Comparison of ENCODE assay signal across 10 mouse cellular contexts in genomic region chr16:5672871-5673270, GRCm38 (mm10).
A peak's percentile ranks its signal among the peaks of the same experiment; 100 is the strongest.
DNase-seq lines count a peak whose midpoint lies in the region; ATAC-seq and TF ChIP-seq lines count a peak whose summit lies in the region.
"Had no signal": no experiment of that assay in that cellular context is flagged by ENCODE, and none has a peak within 500 bp of the region (broad histone marks: within the 10 kb centered on the region; RNA-seq: fewer than 3 reads in every experiment).

No protein-coding gene starts in this region.

- 53% methylated on average over 4 of the region's 4 CpGs for WGBS in lung, embryonic 14.5 days
- 55% methylated on average over 4 of the region's 4 CpGs for WGBS in lung, postnatal 0 days
- WGBS in liver, embryonic 11.5 days = 52% methylated on average over 4 of the region's 4 CpGs

- H3K27ac ChIP-seq in lung, embryonic 14.5 days (ENCODE audit: low read depth) = no peak overlapping the region
- no peak overlapping the region for H3K27ac ChIP-seq in lung, postnatal 0 days (ENCODE audit: low read length)
- H3K27ac ChIP-seq in liver, embryonic 11.5 days (ENCODE audit: low read depth, low read length) = no peak overlapping the region
- H3K27ac ChIP-seq: liver, embryonic 15.5 days; stomach, postnatal 0 days had no signal

- no peaks in the 10 kb centered on the region for H3K4me1 ChIP-seq in lung, embryonic 14.5 days (ENCODE audit: insufficient read depth)
- H3K4me1 ChIP-seq in lung, postnatal 0 days (ENCODE audit: insufficient read depth, low read depth, low read length) = no peaks in the 10 kb centered on the region
- H3K4me1 ChIP-seq in liver, embryonic 11.5 days (replicated peaks; ENCODE audit: control insufficient read depth, insufficient read depth, low read length) = no peaks in the 10 kb centered on the region
- H3K4me1 ChIP-seq: liver, embryonic 15.5 days had no signal

- H3K36me3 ChIP-seq in lung, embryonic 14.5 days (ENCODE audit: insufficient read depth) = no peaks in the 10 kb centered on the region
- H3K36me3 ChIP-seq in lung, postnatal 0 days (ENCODE audit: insufficient read depth, low read length) = no peaks in the 10 kb centered on the region
- no peaks in the 10 kb centered on the region for H3K36me3 ChIP-seq in liver, embryonic 11.5 days (ENCODE audit: control insufficient read depth, insufficient read depth, low read length)
- H3K36me3 ChIP-seq: liver, embryonic 15.5 days had no signal

- H3K27me3 ChIP-seq in lung, embryonic 14.5 days (ENCODE audit: insufficient read depth, low read length) = no peaks in the 10 kb centered on the region
- H3K27me3 ChIP-seq in lung, postnatal 0 days (replicated peaks; ENCODE audit: insufficient read depth, low read length) = no peaks in the 10 kb centered on the region
- H3K27me3 ChIP-seq in liver, embryonic 11.5 days (replicated peaks; ENCODE audit: control insufficient read depth, insufficient read depth, low read length) = no peaks in the 10 kb centered on the region
- H3K27me3 ChIP-seq: liver, embryonic 15.5 days had no signal

- no peak for ATAC-seq in lung, embryonic 14.5 days (ENCODE audit: insufficient read depth)
- no peak for ATAC-seq in lung, postnatal 0 days
- no peak for ATAC-seq in liver, embryonic 11.5 days (replicated peaks; ENCODE audit: low FRiP score)

- peak; percentile 22 for DNase-seq in gastrocnemius, adult 18-20 months (ENCODE audit: low spot score)
- no peak for DNase-seq in gastrocnemius, adult 8-10 months (ENCODE audit: low spot score in 2 of 2)
- peak; percentile 1 for DNase-seq in lung, embryonic 14.5 days
- DNase-seq in lung, postnatal 0 days (ENCODE audit: low spot score) = no peak
- peak; percentile 32 for DNase-seq in adrenal gland, postnatal 25 days
- DNase-seq in cerebellum, postnatal 36 days = peak; percentile 38 to 42
- no peak for DNase-seq in testis, postnatal 14 days (ENCODE audit: low spot score)
- no peak for DNase-seq in liver, embryonic 11.5 days (ENCODE audit: low spot score)

- H3K9me3 ChIP-seq in lung, embryonic 14.5 days (ENCODE audit: low read depth, low read length) = no peaks in the 10 kb centered on the region
- H3K9me3 ChIP-seq in lung, postnatal 0 days (ENCODE audit: low read length) = no peaks in the 10 kb centered on the region
- no peaks in the 10 kb centered on the region for H3K9me3 ChIP-seq in liver, embryonic 11.5 days (ENCODE audit: control insufficient read depth, low read length)
- H3K9me3 ChIP-seq: liver, embryonic 15.5 days had no signal

- no peak for TF ChIP-seq CTCF in lung, embryonic 14.5 days (IDR thresholded peaks at IDR 0.05; ENCODE audit: low read depth)
- no peak for TF ChIP-seq CTCF in lung, postnatal 0 days (IDR thresholded peaks at IDR 0.05)

- H3K4me2 ChIP-seq in lung, embryonic 14.5 days = no peak overlapping the region
- no peak overlapping the region for H3K4me2 ChIP-seq in lung, postnatal 0 days (replicated peaks; ENCODE audit: low read depth, low read length)
- no peak overlapping the region for H3K4me2 ChIP-seq in liver, embryonic 11.5 days
- H3K4me2 ChIP-seq: liver, embryonic 15.5 days had no signal

- H3K4me3 ChIP-seq in lung, embryonic 14.5 days (ENCODE audit: low read depth, low read length) = no peak overlapping the region
- no peak overlapping the region for H3K4me3 ChIP-seq in lung, postnatal 0 days (ENCODE audit: low read depth, low read length)
- H3K4me3 ChIP-seq in liver, embryonic 11.5 days (ENCODE audit: low read depth, low read length) = no peak overlapping the region
- H3K4me3 ChIP-seq: liver, embryonic 15.5 days had no signal

- H3K9ac ChIP-seq in lung, embryonic 14.5 days = no peak overlapping the region
- H3K9ac ChIP-seq in lung, postnatal 0 days (replicated peaks; ENCODE audit: low read depth) = no peak overlapping the region
- H3K9ac ChIP-seq in liver, embryonic 11.5 days (ENCODE audit: low read depth, low read length) = no peak overlapping the region
- H3K9ac ChIP-seq: liver, embryonic 15.5 days had no signal

- no peak for TF ChIP-seq EP300 in lung, postnatal 0 days (IDR thresholded peaks at IDR 0.05)

Comparison
In these comparisons a context has a peak if more than half of its experiments do, and no peak if none do; other contexts are left out.
1. DNase-seq: peak in gastrocnemius, adult 18-20 months (single experiment), lung, embryonic 14.5 days (single experiment), adrenal gland, postnatal 25 days (single experiment) and cerebellum, postnatal 36 days (2 of 2); none in gastrocnemius, adult 8-10 months (0 of 2), lung, postnatal 0 days (single experiment), testis, postnatal 14 days (single experiment) and liver, embryonic 11.5 days (single experiment).